Mouse (Mus musculus) lung, postnatal 0 days (tissue): ENCODE results near the gene Noc3l. TPM values are rescaled to one million over a fixed set of nuclear protein-coding genes. Genes with fewer than 3 reads are reported as not detected.

Experiments used
- ATAC-seq: fragments of 200-750 bp; cut with Nextera tagmentation; 2 replicates; pipeline ENCODE4 v1.8.0; 2017; ENCODE audit warnings: moderate library complexity
- DNase-seq: peaks from one replicate; pipeline ENCODE4 v3.0.0-alpha.2; 2016; ENCODE audit warnings: low spot score
- H3K27ac ChIP-seq: fragments of 300-500 bp; sonication (generic); 2 replicates; pipeline ENCODE4 v1.5.1; 2014; ENCODE audit warnings: antibody characterized with exemption, mild to moderate bottlenecking, low read length, mixed read lengths
- H3K27me3 ChIP-seq: fragments of 300-500 bp; sonication (generic); replicated peaks from 2 replicates; pipeline ENCODE4 v1.6.1; 2014; ENCODE audit warnings: low read length, mixed read lengths; ENCODE audit not compliant: insufficient read depth
- H3K36me3 ChIP-seq: fragments of 300-500 bp; sonication (generic); 2 replicates; pipeline ENCODE4 v1.6.1; 2014; ENCODE audit warnings: low read length, mixed read lengths; ENCODE audit not compliant: insufficient read depth
- H3K4me1 ChIP-seq: fragments of 300-500 bp; sonication (generic); 2 replicates; pipeline ENCODE4 v1.6.1; 2014; ENCODE audit warnings: antibody characterized with exemption, low read depth, low read length, mixed read lengths; ENCODE audit not compliant: insufficient read depth
- H3K4me2 ChIP-seq: fragments of 300-500 bp; sonication (generic); replicated peaks from 2 replicates; pipeline ENCODE4 v1.6.1; 2014; ENCODE audit warnings: low read depth, mild to moderate bottlenecking, low read length, moderate library complexity, mixed read lengths
- H3K4me3 ChIP-seq: fragments of 300-500 bp; sonication (generic); 2 replicates; pipeline ENCODE4 v1.5.1; 2014; ENCODE audit warnings: low read depth, low read length
- H3K9ac ChIP-seq: fragments of 300-500 bp; sonication (generic); replicated peaks from 2 replicates; pipeline ENCODE4 v1.6.1; 2014; ENCODE audit warnings: low read depth, mild to moderate bottlenecking
- H3K9me3 ChIP-seq: fragments of 300-500 bp; sonication (generic); 2 replicates; pipeline ENCODE4 v1.6.1; 2016; ENCODE audit warnings: low read length, mixed read lengths
- CTCF ChIP-seq: IDR thresholded peaks from 2 replicates; pipeline ENCODE4 v1.5.1; 2016; ENCODE audit warnings: antibody characterized with exemption, mild to moderate bottlenecking
- EP300 ChIP-seq: IDR thresholded peaks from 2 replicates; pipeline ENCODE4 v1.6.1; 2016; ENCODE audit warnings: antibody characterized with exemption, mild to moderate bottlenecking, control low read depth
- WGBS: fragments of 180-500 bp; shearing (Covaris S2); extraction: QIAGEN DNeasy Blood & Tissue Kit; methylation state at CpG from one replicate; pipeline ENCODE4 v1.1.7; 2014; 5-methylcytosine and 5-hydroxymethylcytosine counted together
- polyA plus RNA-seq: library from polyadenylated mRNA; unstranded; fragments of >200 nt; fragmentation: Nextera tagmentation; extraction: Ambion mirVana; gene quantifications from 2 replicates; pipeline ENCODE4 v1.2.1, GENCODE M21; 2015

Noc3l gene
- polyA plus RNA-seq, 1 experiment from 2014 or later: 1.9 TPM

GRCm38 (mm10) chr19:38746492-38747014 is 72.5 kb downstream of the Noc3l start:
- Histone ChIP-seq H3K27me3 (no peaks in the 10 kb centered on the region), H3K27ac (no peak overlapping the region), H3K9ac (no peak overlapping the region), H3K4me3 (no peak overlapping the region), H3K4me1 (no peaks in the 10 kb centered on the region), H3K9me3 (no peaks in the 10 kb centered on the region), H3K4me2 (no peak overlapping the region), H3K36me3 (no peaks in the 10 kb centered on the region)
- TF ChIP-seq CTCF (no peak), EP300 (no peak)
- ATAC-seq (no peak), DNase-seq (no peak)
- 61% methylated on average over 6 of the region's 6 CpGs for WGBS

GRCm38 (mm10) chr19:38745810-38746491 is 73.1 kb downstream of the Noc3l start:
- H3K4me2 ChIP-seq: no peak overlapping the region
- H3K27me3 ChIP-seq: no peaks in the 10 kb centered on the region
- ATAC-seq (no peak), DNase-seq (no peak)
- no peaks in the 10 kb centered on the region for H3K36me3 ChIP-seq
- no peaks in the 10 kb centered on the region for H3K9me3 ChIP-seq
- 59% methylated on average over 10 of the region's 10 CpGs for WGBS
- no peak overlapping the region for H3K27ac ChIP-seq
- H3K4me1 ChIP-seq: no peaks in the 10 kb centered on the region
- no peak overlapping the region for H3K9ac ChIP-seq
- H3K4me3 ChIP-seq: no peak overlapping the region
- TF ChIP-seq CTCF (no peak), EP300 (no peak)

GRCm38 (mm10) chr19:38744546-38744945 is 74.5 kb downstream of the Noc3l start:
- ATAC-seq (no peak), DNase-seq (no peak)
- H3K4me2 ChIP-seq: no peak overlapping the region
- H3K9me3 ChIP-seq: no peaks in the 10 kb centered on the region
- no peaks in the 10 kb centered on the region for H3K27me3 ChIP-seq
- TF ChIP-seq CTCF (no peak), EP300 (no peak)
- H3K4me1 ChIP-seq: no peaks in the 10 kb centered on the region
- H3K27ac ChIP-seq: no peak overlapping the region
- 88% methylated on average over 8 of the region's 8 CpGs for WGBS
- no peak overlapping the region for H3K4me3 ChIP-seq
- H3K9ac ChIP-seq: no peak overlapping the region
- no peaks in the 10 kb centered on the region for H3K36me3 ChIP-seq

Other genes with a start within 250 kb of the Noc3l start
- 2.8 and 3.3 TPM in 2 replicates for gene Tbc1d12, start 17.3 kb upstream of the Noc3l start, polyA plus RNA-seq
- gene Hells, start 111.7 kb upstream of the Noc3l start, polyA plus RNA-seq: 5.1 and 5.2 TPM in 2 replicates
- gene Cyp2c55, start 187.8 kb upstream of the Noc3l start, polyA plus RNA-seq: not detected in 2 replicates
- not detected in 2 replicates for gene Cyp2c65, start 241.8 kb upstream of the Noc3l start, polyA plus RNA-seq